Mouse (Mus musculus) lung, adult 2 months (tissue): ENCODE data around the gene Fam217b.

Source experiments
- CTCF ChIP-seq: fragments of 200-500 bp; IDR thresholded peaks from 2 replicates; pipeline ENCODE4 v1.5.1; 2011; ENCODE audit warnings: mild to moderate bottlenecking, low read length, control low read depth; ENCODE audit not compliant: insufficient read depth
- POLR2A ChIP-seq: fragments of 200-500 bp; IDR thresholded peaks from 2 replicates; pipeline ENCODE4 v1.6.1; 2011; ENCODE audit warnings: low read depth, mild to moderate bottlenecking, control low read depth, low read length, borderline replicate concordance; ENCODE audit errors: extremely low read depth

DNA sequence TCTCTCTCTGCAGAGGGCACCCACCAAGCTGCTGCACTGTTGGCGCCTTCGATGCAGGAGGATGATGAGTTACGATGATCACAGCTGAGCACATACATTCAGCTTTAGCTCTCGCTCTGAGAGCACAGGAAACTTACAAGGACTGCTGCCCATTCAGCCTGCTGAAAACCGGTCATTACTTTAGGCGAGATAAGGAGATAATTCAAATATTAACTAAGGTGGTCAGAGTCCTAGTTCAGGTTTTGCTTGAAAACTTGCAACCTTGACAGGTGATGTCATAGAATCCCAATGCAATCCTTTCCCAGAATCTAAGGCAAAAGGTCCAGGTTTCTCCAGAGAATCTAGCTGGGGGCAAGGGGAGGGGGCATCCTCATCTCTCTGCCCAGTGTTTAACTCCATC, 15.1 kb downstream of the Fam217b start:
- TF ChIP-seq POLR2A (no peak), CTCF (no peak)
